Mouse (Mus musculus) bone marrow macrophage, adult 2 months (primary cell): ENCODE measurements around the gene Gm20388.

Experiments
- CTCF ChIP-seq: IDR thresholded peaks from 2 replicates; pipeline ENCODE4 v1.5.1; 2012; ENCODE audit warnings: low read depth, mild to moderate bottlenecking, low read length, moderate library complexity
- POLR2A ChIP-seq: IDR thresholded peaks from 2 replicates; pipeline ENCODE4 v1.6.1; 2012; ENCODE audit warnings: mild to moderate bottlenecking, low read depth, low read length, borderline replicate concordance

DNA sequence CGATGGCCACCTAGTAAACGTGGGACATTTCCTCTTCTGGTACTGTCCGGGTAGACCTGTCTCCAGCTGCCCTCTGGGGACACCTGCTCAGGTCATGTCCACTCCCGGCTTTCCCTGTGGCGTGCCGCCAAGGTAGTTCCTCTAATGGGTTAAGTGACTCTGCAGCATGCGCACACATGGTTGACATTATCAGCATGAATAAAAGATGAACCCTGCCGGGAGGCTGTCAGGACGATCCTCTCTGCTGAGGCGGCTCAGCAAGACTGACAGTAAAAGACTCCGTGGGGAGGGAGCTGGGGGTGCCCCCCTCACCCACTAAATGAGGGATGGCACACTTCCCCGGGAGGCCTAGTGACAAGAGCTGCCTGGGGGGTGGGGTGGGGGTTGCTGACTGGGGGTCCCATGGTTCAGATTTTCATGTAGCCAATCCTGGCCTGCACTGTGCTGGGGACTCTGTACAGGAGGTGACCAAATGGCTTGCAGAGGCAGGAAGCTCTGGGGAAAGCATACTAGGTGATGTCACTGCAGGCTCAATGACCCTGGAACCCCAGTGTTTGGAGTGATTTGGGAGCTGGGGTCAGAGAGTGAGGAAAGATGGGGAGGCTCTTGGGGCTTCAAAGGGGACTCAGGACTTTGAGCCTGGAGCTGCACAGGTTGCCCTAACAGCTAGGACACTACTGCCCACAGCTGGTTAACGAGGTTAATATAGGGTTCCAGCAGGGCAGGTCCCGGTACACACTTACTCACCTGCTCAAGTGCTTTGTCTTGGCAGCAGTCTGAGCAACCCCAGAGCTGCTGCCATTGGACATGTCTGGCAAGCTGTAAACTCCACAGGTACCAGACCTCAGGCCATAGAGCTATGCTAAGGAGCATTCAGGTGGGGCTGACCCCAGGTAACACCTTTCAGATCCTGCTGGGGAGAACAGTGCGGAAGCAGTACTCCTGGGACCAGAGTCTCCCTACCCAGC lies 487.1 kb downstream of the Gm20388 start:
- TF ChIP-seq CTCF, result no peak
- TF ChIP-seq POLR2A, result no peak
